Mouse (Mus musculus): Measurements from ENCODE around the gene Ndufb10. TPM values are rescaled to one million over a fixed set of nuclear protein-coding genes. Genes with fewer than 3 reads are reported as not detected.

The Ndufb10 gene
- 100 to 1,000 TPM; 199 to 268 (median 237) TPM for total RNA-seq (2022)

DNA sequence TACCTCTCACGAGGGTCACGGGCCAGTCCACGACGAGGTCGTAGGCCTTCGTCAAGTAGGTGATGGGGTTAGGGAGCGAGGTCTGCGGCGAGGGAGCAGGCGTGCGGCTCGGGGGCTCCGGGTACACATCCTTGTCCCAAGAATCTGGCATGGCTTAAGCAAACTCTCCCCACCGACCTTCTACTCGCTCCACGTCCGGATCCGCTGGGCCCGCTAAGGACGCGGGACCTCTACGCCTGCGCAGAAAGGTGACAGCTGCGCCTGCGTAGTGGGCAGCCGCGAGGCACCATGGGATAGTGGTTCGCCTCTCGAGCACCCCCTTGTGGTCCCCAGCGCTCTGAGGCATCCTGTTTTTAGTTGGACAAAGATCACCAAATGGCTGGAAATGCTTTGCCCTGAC lies at the start of gene Ndufb10:
TSS of gene Ndufb10 (minus strand) at position 295 of the 400 bp plus-strand sequence.
- DNase-seq, result peak; percentile 93

DNA sequence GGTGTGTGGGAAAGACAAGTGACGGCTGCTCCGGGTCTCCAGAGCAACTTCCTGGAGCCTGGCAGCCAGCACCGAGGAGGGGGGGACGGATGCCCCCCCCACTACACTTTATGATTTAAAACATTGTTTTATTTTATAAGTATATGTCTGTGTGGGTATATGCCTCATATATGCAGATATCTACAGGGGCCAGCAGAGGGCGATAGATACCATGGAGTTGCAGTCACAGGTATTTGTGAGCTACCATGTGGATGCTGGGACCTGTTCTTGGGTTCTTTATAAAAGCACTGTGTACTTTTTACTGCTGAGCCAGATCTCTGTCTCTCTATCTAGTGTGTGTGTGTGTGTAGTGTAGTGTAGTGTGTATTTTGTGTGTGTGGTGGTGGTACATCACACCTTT lies 49.0 kb upstream of the Ndufb10 start:
- no peak for DNase-seq

DNA sequence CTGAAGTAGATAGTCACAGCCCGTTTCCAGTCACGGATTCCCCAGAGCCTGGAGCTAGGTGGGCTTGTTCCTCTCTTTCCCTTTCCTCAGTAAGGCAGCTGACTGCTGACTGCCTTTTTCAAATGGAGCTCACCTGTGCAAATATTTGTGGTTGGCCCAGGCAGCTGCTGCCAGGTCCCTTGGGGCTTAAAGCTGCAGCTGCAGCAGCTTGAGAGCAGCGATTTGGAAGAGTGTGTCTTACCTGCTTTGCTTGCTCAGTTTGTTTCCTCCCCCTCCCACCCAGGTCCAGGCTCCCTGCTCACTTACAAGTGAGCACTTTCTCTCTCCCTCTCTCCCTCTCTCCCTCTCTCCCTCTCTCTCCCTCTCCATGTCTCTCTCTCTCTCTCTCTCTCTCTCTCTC lies 44.9 kb upstream of the Ndufb10 start:
- DNase-seq, result no peak

DNA sequence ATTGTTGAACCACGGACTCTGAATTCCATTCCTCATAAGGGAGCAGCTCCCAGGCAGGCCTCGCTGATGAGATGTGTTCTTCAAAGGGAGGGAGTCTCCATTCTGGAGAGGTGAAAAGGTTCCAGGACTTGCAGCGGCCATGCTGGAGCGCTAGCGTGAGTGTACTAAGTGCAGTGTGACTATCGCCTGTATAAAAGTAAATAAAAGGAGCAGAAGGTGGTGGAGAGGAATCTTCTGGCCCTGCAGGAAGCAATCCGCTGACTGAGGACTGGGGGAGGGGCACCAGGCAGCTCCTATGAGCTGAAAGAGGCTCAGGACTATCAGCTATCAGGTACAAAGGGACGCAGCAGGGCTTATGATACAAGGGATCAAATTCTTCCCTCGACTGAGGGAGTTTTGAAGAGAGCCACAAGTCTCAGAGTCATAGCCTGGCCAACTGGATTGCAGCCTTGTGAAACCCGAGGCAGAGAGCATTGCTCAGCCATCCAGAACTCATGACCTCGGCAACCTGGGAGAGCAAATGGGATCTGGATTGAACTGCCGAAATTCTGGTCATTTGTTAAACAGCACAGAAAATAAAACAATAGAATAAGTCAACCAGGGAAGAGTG lies 42.1 kb upstream of the Ndufb10 start:
- no peak for DNase-seq

DNA sequence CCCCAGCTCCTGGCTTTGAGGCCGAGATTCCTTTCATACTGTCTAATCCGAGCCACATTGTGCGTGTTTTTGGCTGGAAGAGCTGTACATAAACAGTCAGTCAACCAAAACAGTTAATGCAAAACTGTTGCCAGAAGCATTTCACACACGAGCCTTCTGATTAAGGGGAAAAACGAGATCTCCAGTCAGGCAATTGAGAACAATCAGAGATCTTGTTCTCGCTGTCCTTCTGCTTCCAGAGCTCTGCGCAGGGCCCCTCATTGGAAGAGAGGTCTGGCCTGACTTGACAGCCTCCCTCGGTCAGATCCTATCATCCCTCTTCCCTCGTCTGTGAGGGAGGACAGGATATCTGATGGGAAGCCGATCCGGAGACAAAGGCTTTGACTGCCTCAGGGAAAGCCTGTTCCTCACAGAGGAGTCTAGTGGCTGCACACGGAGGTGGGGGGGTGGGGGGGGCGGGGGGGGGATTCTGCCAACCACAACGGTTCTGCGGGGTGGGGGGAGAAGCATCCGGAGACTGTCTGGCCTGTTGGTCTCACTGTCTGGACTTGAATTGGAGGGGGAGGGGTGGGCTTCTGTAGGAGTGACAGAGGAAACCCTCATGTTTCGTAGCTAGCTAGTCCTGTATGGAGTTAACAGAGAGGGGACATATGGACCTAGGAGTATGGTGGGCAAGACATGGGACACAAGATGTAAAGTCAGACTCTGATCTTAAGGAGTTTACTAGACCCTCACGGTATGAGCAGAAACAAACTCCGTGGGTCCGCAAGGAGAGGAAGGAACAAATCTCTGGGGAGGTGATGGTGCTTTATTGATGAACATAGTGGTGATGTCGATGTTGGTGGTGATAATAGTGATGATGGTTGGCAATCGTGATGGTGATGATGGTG lies 41.0 kb upstream of the Ndufb10 start:
- no peak for DNase-seq

DNA sequence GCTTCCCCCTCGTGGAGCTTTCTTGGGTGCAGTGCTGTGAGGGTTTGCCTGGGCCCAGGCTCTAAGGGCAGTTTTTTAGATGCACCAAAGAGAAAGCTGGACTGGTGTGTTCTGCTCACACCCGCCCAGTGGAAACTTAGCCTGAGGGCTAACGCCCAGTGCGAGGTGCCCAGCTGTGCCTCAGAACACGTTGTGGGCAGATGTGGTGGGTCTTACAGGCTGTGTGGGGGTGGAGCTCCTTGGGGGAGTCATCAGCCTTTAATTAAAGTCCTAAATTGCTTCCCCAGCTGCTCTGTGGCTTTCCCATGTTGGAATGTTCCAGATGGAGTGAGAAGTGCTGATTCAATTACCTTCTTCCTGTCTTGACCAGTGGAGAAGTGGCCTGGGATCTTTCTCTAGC lies 36.8 kb upstream of the Ndufb10 start:
- no peak for DNase-seq

DNA sequence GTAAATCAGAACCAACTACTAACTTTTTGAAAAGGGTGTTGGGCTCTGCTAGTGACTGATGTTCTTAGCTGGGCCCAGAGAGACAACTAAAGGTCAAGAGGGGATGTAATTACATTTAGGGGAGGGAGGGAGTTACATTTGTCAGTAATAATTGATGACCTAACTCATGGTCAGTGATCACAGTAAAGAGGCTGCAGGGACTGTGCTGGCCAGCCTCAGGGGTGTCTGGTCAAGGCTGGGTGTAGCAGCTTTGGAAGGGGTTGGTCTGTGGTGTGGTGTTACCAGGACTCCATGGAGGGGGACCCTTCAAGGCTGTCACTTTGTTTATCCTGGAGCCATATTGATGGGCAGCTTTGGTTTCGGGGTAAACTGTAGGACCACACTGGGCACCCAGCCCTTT lies 33.1 kb upstream of the Ndufb10 start:
- no peak for DNase-seq

DNA sequence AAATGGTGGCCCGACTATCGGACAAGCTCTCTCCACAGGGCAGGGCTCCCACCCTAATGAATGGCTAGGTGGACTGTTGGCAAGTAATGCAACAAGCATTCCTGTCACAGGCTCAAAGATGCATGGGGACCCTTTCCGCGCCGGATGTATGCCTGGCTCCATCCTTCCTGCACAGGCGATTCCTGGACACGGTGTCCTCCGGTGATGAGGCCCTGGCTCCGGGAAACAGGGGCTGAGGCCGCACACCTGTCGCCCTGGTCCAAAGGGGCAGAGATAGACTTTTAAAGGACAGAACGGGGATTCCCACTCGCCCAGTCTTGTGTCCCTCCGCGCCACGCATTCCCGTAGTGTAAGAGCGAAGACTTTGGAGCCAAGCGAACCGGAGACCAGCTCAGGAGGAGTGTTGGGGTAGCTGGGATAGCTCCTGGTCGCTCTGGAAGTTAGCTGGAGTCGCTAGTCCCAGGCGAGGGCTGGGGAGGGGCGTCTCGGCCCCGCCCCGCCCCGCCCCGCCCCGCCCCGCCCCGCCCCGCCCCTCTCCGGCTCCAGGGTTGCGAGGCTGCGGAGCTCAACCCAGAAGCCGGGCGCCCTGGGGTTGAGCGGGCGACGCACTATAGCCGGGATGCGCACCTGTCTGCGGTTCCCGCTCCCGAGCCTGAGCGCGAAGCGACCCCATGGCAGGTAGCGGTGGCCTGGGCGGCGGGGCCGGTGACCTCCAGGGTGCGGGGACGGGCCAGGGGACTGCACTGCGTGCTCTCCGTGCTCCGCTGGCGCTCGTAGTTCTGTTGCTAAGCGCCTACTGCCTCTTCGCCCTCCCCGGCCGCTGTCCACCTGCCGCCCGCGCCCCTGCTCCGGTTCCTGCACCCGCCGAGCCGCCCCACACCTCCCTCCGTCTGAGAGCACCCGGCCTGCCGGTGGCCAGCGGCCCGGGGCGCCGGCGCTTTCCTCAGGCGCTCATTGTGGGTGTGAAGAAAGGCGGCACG lies 28.4 kb upstream of the Ndufb10 start, which contains the start of gene Hs3st6:
TSS of gene Hs3st6 (plus strand) at position 574 of the 980 bp plus-strand sequence.
- no peak for DNase-seq

DNA sequence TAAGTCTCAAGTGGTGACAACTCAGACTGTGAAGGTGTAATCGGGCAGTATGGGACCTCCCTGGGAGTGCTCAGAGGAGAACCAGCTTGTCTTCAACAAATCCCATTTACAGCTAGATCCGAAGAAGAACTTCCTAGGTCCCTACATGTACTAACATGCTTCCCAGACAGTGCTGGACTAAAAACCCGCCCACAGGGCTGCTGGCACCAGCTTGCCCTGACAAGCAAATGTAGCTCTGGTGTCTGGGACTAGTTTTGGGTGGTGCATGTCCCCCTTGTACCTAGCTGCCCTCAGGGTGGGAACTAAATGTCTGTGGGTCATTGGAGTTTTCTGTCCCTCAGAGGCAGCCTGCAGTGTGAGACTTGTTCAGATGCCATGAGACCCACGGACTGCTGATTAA lies 27.2 kb upstream of the Ndufb10 start:
- DNase-seq, result no peak

DNA sequence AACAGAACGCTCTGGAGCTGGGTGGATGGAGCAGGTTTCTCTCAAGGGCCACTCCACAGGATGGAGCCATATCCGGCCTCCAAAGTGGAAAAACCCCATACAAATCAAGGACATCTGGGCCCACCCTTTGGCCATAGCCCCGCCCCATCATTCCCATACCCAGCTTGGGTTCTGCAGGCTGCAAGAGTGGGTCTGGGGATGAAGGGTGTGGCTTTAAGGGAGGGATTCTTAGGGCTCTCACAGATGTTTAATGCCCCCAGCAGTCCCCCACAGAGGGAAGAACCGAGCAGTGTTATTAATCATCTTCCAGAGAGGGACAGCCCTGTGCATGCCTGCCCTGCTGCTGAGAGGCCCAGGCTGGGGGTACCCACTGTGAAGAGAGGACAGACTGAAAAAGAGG lies 22.7 kb upstream of the Ndufb10 start:
- DNase-seq, result no peak

DNA sequence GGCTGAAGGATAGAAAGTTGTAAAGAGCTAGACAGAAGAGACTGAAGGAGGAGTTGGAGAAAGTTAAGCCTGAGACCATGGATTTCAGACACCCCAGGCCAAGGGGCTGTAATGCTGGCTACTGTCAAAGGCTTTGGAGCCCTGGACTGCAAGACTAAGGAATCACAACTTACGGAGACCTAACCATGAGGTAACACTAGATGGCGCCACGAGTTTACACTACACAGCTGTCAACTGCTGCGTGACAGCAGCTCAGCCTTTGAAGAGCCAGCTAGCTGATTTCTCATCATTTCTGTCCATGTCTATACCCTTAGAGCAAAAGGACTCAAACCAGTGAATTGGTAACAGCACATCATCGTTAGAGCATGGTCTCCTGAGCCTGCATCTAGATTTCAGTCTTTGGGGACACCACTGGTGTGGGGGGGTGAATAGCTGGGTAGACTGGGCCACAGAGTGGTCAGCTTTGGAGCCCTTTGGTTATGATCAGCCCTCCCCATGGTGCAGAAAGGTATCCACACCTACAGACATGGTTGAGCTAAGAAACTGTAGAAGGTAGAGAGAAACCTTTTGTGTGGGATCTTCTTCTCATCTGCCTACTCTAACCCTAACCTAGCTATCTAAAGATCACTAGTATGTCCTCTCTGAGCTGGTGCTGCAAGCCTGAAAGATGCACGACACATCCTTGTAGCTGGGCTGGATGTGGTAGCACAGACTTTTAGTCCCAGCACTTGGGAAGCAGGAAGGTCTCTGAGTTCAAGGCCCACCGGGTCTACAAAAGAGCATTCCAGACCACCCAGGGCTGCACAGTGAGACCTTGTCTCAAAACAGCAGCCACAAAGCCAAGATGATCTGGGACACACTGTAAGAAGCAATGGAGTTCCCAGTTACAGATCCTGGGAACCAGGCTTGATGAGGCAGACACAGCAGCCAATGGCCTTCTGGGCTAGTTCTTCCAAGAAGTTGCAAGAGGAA lies 21.5 kb upstream of the Ndufb10 start:
- DNase-seq, result peak; percentile 73

DNA sequence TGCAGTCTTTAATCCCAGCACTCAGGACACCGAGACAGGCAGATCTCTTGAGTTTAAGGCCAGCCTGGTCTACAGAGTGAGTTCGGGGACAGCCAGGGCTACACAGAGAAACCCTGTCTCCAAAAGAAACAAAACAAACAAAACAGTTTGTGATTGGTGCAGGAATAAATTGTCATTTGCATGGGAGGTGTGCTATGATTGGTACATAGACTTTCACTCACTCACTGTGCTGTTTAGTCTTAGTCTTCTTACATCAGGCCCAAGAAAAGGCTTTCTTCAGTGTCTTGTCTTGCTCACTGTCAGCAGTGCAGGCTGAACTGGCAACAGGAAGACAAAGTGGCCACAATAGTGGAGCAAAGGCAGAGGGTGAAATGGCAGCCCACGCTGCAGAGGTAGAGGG lies 20.1 kb upstream of the Ndufb10 start:
- DNase-seq, result no peak

DNA sequence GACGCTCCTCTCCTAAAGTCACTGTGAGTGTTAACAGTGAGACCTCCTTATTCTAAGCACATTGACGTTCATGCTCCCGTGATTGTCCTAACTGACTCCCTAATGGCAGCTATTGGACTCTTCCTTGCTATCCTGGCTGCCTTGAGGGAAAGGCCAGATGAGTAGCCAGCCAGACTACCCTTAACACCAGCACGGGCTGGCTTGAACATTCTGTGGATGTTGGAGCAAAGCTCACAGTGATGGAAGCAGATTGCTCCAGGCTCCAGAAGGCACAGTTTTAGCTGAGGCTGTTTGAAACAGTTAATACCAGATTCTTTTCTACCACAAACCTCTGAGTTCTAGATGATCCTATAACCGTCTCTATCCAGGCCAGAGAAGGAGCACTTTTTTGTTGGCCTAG lies 19.6 kb upstream of the Ndufb10 start:
- no peak for DNase-seq

DNA sequence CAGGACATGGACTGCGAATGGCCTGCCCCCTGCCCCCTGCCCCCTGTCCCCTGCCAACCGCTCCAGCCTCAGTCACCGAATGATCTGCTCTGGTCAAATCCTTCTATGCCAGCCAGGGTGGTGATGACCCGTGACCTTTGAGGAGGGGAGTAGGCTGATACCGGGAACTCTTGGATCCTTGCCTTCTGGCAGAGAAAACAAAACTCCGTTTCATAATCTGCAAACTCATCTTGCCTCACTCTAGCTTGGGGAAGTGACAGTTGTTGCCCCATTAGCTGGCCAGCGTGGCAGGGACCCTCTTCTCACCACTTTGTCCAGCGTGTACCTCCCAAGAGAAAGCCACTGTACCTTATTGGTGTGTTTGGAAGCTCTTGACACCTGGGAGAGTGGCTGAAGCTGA lies 18.0 kb upstream of the Ndufb10 start:
- no peak for DNase-seq

DNA sequence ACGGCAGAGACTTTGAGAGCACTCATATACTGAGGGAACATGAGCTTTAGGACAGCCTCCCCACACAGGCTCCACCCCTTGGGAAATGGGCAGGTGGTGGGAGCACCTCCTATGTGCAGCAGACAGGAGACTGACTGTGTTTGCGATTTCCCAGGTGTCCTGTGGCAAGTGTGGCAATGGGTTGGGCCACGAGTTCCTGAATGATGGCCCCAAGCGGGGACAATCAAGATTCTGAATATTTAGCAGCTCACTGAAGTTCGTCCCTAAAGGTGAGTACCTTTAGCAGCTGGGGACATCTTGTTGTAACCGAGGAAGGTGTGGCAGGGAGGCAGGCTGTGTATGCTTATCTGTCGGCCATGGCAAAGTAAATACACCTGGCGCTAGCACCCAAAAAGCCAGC lies 15.6 kb upstream of the Ndufb10 start:
- DNase-seq, result no peak

DNA sequence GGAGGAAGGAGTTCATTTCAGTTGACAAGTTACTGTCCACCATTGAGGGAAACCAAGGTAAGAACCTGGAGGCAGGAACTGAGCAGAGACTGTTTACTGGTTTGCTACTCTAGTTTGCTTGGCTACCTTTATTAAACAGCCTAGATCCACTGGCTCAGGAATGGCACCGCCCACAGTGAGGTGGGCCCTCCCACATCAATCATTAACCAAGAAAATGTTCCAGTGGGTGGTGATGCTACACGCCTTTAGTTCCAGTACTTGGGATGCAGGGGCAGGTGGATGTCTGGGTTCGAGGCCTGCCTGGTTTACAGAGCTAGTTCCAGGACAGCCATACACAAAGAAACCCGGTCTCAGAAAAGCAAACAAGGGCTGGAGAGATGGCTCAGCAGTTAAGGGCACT lies 14.0 kb upstream of the Ndufb10 start:
- DNase-seq, result no peak

DNA sequence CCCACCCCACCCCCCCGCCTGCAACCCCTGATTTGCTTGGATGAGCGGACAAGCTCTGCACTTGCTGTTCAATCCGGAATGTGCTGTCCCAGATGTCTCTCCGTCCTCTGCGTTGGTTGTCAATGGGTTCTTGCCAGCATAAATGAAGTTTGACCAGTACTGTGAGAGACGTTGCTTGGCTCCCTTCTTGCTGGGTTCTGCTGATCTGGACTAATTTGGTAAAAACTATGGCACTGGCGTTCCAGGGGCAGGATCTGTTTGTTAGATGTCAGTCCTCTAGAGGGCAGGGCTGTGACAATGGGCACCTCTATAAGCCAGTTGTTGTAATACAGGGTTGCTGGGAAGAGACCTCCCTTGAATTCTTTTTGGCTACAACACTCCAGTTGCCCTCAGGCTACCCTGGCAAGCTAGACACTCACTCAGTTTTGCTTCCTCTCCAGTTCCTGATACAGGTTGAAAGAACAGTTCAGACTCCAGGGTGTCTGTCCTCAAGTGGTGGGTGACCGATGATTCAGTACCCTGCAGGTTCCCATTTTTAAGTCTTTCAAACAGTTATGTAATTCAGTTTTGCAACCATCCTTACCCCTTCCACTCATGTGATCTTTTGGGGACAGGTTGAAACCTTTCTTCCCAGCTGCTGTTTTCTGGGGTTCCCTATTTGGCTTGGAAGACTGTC lies 13.0 kb upstream of the Ndufb10 start:
- no peak for DNase-seq

DNA sequence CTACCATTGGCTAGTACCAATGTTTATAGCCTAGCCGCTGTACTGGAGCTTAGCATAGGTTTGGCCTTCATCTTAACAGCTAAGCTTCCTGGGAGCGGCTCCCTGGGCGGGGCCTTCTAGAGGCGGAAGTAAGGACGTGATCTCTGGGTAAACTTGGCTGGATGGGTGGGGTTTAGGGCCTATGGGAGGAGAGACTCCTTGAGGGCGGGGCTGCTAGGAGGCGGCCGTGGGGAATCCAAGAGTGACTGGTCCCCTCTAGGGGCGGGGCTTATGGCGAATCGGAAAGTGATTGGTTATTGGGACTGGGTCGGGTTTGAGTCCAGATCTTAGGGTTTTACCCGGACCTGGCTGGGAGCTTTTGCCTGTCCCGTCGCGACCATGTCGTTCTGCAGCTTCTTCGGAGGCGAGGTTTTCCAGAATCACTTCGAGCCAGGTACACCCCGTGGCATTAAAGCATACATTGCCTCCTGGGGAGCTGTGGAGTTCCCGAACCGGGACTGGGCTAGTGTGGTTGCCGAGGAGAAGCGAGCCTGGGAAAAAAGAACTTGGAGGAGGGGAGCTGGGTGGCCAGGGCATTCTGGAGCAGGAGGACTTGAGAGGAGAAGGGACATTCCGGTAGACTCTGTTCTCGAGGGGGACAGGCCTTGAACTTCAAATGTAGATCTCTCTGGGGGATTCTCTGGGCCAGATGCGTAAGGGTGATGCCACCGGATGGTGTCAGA lies 12.2 kb upstream of the Ndufb10 start, which contains the start of gene Msrb1:
TSS of gene Msrb1 (plus strand) at position 313 of the 722 bp plus-strand sequence.
- DNase-seq, result peak; percentile 98

DNA sequence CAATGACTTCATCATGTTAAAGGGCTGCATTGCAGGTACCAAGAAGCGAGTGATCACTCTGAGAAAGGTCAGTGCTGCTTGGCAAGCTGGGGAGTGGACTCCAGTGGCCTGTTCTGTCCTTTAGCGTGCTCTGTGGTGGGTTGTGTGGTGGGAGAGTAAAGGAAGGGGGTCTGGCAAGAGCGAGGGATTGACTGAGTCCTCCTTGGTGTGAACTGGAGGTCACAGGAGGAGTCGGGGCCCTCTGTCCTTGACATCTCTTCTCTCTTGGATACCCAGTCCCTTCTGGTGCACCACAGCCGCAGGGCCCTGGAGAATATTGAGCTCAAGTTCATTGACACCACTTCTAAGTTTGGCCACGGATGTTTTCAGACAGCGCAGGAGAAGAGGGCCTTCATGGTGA lies 11.2 kb upstream of the Ndufb10 start:
- DNase-seq, result no peak

DNA sequence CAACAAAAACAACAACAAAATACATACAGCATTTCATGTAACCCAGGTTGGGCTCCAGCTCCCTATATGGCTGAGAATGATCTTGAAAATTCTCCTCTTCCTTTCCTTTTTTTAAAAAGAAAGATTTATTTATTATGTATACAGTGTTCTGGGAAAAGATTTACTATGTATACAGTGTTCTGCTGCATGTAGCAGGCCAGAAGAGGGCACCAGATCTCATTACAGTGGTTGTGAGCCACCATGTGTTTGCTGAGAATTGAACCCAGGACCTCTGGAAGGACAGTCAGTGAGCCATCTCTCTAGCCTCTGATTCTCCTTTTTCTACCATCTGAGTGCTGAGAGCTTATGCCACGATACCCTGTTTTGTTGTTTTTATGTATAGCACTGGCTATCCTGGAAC lies 10.2 kb upstream of the Ndufb10 start:
- DNase-seq, result no peak
